Mouse (Mus musculus) gastrocnemius, adult 18-20 months (tissue): ENCODE results near the gene Homez. TPM values are rescaled to one million over a fixed set of nuclear protein-coding genes. Genes with fewer than 3 reads are reported as not detected.

ENCODE experiments used
- DNase-seq: peaks from one replicate; pipeline ENCODE4 v3.0.0; 2021; ENCODE audit warnings: low spot score
- total RNA-seq, 2 experiments: library from RNA; stranded (reverse); gene quantifications; 2 replicates each; pipeline ENCODE4 v1.2.3; 2021

Gene Homez
- total RNA-seq, 2 experiments from 2014 or later, result 4.3 to 5.1 TPM

- no peak for DNase-seq
Measured at GRCm38 (mm10) chr14:54874165-54874564, 3.4 kb upstream of the Homez start.

GRCm38 (mm10) chr14:54868026-54868425 is 2.7 kb downstream of the Homez start:
- no peak for DNase-seq

GRCm38 (mm10) chr14:54866936-54867335 is 3.8 kb downstream of the Homez start:
- DNase-seq, result no peak

GRCm38 (mm10) chr14:54866268-54866667 is 4.5 kb downstream of the Homez start:
- DNase-seq, result no peak

- DNase-seq, result no peak
Measured at GRCm38 (mm10) chr14:54865626-54866025, 5.1 kb downstream of the Homez start.

- no peak for DNase-seq
Measured at GRCm38 (mm10) chr14:54864313-54865036, 6.3 kb downstream of the Homez start.

GRCm38 (mm10) chr14:54863501-54864312 is 7.1 kb downstream of the Homez start:
- DNase-seq, result peak; percentile 93

- peak; percentile 59 for DNase-seq
Measured at GRCm38 (mm10) chr14:54860511-54860910, 10.2 kb downstream of the Homez start.

- no peak for DNase-seq
Measured at GRCm38 (mm10) chr14:54857891-54858290, 12.9 kb downstream of the Homez start.

GRCm38 (mm10) chr14:54856703-54857102 is 14.1 kb downstream of the Homez start:
- no peak for DNase-seq

GRCm38 (mm10) chr14:54855726-54856125 is 15.0 kb downstream of the Homez start:
- no peak for DNase-seq

- DNase-seq, result peak; percentile 16
Measured at GRCm38 (mm10) chr14:54843461-54843860, 27.3 kb downstream of the Homez start.

GRCm38 (mm10) chr14:54823716-54824115 is 47.0 kb downstream of the Homez start:
- DNase-seq, result no peak

GRCm38 (mm10) chr14:54822301-54822700 is 48.5 kb downstream of the Homez start:
- no peak for DNase-seq

- DNase-seq, result peak; percentile 9
Measured at GRCm38 (mm10) chr14:54817791-54818190, 53.0 kb downstream of the Homez start.

- DNase-seq, result no peak
Measured at GRCm38 (mm10) chr14:54815737-54816136, 55.0 kb downstream of the Homez start.

- no peak for DNase-seq
Measured at GRCm38 (mm10) chr14:54813991-54814390, 56.8 kb downstream of the Homez start, which contains the start of gene Rnf212b. Gene Rnf212b (plus strand): TSS chr14:54814141.

- no peak for DNase-seq
Measured at GRCm38 (mm10) chr14:54809668-54810033, 61.1 kb downstream of the Homez start.

- peak; percentile 7 for DNase-seq
Measured at GRCm38 (mm10) chr14:54808718-54809667, 61.8 kb downstream of the Homez start.

GRCm38 (mm10) chr14:54806124-54806523 is 64.6 kb downstream of the Homez start:
- DNase-seq, result no peak
